Mouse (Mus musculus): ENCODE measurements around the gene Hoxb6. TPM values are rescaled to one million over a fixed set of nuclear protein-coding genes. Genes with fewer than 3 reads are reported as not detected.
A peak's percentile ranks its signal among the peaks of the same experiment; 100 is the strongest.

Hoxb6 gene
- polyA plus RNA-seq, 1 experiment from 2014 or later = 5.7 TPM

DNA sequence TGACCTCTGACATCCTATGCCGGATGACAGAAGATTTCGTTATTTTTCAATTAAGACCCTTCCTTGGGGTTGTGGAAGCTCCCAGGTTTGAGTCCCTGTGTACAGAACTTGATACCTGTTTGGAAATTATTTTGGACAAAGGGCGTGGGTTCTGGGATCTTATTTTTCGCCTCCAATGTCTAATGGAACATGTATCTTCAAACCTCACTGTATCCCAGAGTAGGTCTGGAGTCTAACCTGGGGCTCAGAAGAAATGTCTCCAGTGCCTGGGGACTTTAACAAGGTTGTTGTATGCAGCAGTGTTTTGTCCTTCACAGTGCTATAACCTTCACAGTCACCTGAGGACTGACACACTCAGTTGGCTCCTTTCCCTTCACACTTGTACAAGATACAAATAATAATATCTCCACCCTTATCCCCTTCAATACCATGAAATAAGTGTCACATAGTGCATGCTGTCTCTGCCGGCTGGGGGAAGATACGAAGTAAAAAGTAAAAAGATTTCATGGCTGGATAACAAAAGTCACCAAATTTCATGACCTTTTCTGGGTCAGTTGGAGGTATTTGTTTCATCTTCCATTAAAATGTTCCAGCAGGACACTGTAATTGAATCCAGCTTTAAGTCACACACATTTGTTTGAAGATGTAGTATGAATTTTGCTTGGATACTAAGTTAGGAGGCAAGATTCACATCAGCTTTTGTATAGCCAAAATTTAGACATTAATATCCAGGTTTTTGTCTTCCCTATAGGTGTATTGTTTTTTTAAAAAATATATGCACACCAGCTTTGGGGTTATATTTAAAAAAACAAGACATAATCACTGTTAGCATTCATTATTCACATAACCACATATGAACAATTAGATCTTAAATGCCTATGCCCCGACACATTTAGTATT, 25.0 kb upstream of the Hoxb6 start:
- peaks cover 99% of the 10 kb centered on the region for H3K27me3 ChIP-seq (replicated peaks; ENCODE audit: control insufficient read depth, insufficient read depth, low read length)

DNA sequence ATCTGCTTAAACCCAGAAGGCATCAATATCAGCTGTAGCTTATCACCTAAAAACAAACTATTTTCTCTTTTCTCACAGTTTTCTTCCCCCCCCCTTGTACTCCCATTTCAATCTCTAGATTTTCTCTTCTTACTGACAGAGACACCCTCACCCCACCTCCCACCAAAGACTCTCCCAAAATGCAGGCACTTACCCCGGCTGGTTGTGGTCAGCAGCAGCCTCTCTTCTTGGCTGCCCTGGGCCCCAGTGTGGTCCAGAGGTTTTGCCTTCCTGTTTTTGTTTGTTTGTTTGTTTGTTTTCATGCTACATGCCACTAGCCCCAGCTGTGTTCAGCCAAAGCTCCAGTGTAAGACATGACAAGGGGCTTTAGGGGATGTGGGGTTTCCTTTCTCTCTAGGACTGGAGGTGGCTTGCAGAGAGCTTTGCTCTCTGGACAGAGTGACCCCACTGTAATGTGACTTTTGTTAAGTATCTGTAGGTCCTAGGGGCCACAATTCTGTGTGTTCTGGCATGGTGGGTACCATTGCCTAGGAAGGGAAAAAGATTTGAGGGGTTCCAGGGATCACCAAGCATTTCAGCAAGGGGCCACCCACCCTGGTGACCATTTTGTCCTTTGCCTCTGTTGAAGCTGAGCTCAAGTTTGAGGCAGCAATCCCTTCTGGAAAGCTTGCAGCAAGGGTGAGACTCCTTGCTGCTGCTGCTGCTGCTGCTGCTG, 24.1 kb upstream of the Hoxb6 start:
- no peak overlapping the region for H3K9ac ChIP-seq (ENCODE audit: low read depth, low read length)
- H3K27me3 ChIP-seq (replicated peaks; ENCODE audit: control insufficient read depth, insufficient read depth, low read length) = peaks cover 99% of the 10 kb centered on the region
- H3K4me2 ChIP-seq (replicated peaks; ENCODE audit: low read depth) = no peak overlapping the region
- WGBS = 34% methylated on average over 1 of the region's 1 CpGs
- no peak overlapping the region for H3K27ac ChIP-seq (ENCODE audit: low read depth, low read length)
- H3K9me3 ChIP-seq (ENCODE audit: control insufficient read depth) = no peaks in the 10 kb centered on the region
- no peak for ATAC-seq
- no peak for TF ChIP-seq CTCF (IDR thresholded peaks at IDR 0.05; ENCODE audit: low read depth)
- no peak overlapping the region for H3K4me3 ChIP-seq (ENCODE audit: low read depth, low read length)
- no peaks in the 10 kb centered on the region for H3K36me3 ChIP-seq (ENCODE audit: control insufficient read depth, insufficient read depth)
- H3K4me1 ChIP-seq (replicated peaks; ENCODE audit: control insufficient read depth, insufficient read depth, low read length) = no peaks in the 10 kb centered on the region; the same call in 1 of the 2 replicates

More for the DNA sequence above, 25.0 kb upstream of the Hoxb6 start:
- H3K4me2 ChIP-seq (replicated peaks; ENCODE audit: low read depth) = no peak overlapping the region
- no peaks in the 10 kb centered on the region for H3K36me3 ChIP-seq (ENCODE audit: control insufficient read depth, insufficient read depth)
- 25% methylated on average over 7 of the region's 7 CpGs for WGBS
- H3K4me1 ChIP-seq (replicated peaks; ENCODE audit: control insufficient read depth, insufficient read depth, low read length) = no peaks in the 10 kb centered on the region; the same call in 1 of the 2 replicates
- no peak for TF ChIP-seq CTCF (IDR thresholded peaks at IDR 0.05; ENCODE audit: low read depth)
- no peak overlapping the region for H3K9ac ChIP-seq (ENCODE audit: low read depth, low read length)
- no peak for ATAC-seq
- H3K4me3 ChIP-seq (ENCODE audit: low read depth, low read length) = no peak overlapping the region
- H3K9me3 ChIP-seq (ENCODE audit: control insufficient read depth) = no peaks in the 10 kb centered on the region
- no peak overlapping the region for H3K27ac ChIP-seq (ENCODE audit: low read depth, low read length)

DNA sequence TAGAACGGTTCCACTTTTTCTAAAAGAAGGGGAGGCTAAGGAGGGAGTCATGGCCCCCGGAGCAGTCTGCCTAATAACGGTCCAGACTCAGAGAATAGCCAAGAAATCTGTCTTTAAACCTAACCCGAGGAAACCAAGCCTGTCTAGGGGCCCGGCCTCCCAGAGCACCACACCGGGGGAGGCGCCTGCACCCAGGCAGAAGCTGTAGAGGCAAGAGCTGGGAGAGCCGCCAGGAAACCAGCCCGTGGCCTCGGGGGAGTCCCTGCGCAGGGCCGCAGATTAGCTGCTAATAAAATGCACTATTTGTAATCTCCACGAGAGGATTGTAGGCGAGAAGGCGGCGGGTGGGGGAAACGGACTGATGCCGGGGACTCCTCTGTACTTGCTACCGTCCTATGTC, 22.4 kb upstream of the Hoxb6 start:
- Histone ChIP-seq H3K36me3 (ENCODE audit: control insufficient read depth, insufficient read depth) (no peaks in the 10 kb centered on the region), H3K4me2 (replicated peaks; ENCODE audit: low read depth) (0 out of 2 replicates have a peak overlapping the region, but pooled peaks have one; percentile 21), H3K9me3 (ENCODE audit: control insufficient read depth) (no peaks in the 10 kb centered on the region), H3K4me3 (ENCODE audit: low read depth, low read length) (no peak overlapping the region; the same call in 1 of the 2 replicates), H3K27ac (ENCODE audit: low read depth, low read length) (no peak overlapping the region), H3K4me1 (replicated peaks; ENCODE audit: control insufficient read depth, insufficient read depth, low read length) (no peaks in the 10 kb centered on the region; the same call in 1 of the 2 replicates), H3K9ac (ENCODE audit: low read depth, low read length) (no peak overlapping the region), H3K27me3 (replicated peaks; ENCODE audit: control insufficient read depth, insufficient read depth, low read length) (peaks cover 99% of the 10 kb centered on the region)
- no peak for TF ChIP-seq CTCF (IDR thresholded peaks at IDR 0.05; ENCODE audit: low read depth)
- 3% methylated on average over 19 of the region's 19 CpGs for WGBS
- ATAC-seq = no peak

DNA sequence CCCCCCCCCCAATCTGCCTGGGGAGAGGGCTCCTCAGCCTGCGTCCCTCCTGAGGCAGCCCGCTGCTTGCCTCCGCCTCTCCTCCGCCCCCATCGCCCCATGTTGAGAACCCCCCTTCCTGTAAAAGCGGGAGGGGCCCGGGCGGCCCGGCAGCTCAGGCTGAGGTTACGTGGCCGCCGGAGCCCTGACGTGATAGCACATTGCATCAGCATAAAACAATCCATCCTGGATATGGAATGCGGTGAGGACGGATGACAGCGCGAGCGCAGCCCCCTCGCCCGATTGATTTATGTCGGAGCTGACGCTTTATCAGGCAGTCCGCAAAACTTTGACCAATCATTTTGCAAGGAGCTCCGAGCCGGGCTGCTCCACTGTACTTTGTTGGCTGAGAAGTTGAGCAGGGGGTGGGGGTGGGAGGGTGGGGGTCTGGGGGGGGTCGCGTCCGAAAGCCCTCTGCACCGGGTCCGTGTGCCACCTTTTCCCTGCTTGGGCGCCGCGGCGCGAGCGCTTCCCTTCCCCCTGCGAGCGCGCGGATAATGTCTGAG, 21.2 kb upstream of the Hoxb6 start, which contains the start of gene Hoxb9:
TSS of gene Hoxb9 (plus strand) at position 462 of the 545 bp plus-strand sequence.
- no peaks in the 10 kb centered on the region for H3K9me3 ChIP-seq (ENCODE audit: control insufficient read depth)
- ATAC-seq = 0 out of 2 replicates have a peak, but pooled peaks have one; percentile 10
- 0% methylated on average over 36 of the region's 40 CpGs for WGBS
- H3K4me3 ChIP-seq (ENCODE audit: low read depth, low read length) = peak within 1 kb of the TSS; percentile 41
- H3K36me3 ChIP-seq (ENCODE audit: control insufficient read depth, insufficient read depth) = no peaks in the 10 kb centered on the region
- H3K27ac ChIP-seq (ENCODE audit: low read depth, low read length) = peak within 1 kb of the TSS; percentile 62
- H3K4me2 ChIP-seq (replicated peaks; ENCODE audit: low read depth) = peak within 1 kb of the TSS; percentile 56
- no peak for TF ChIP-seq CTCF (IDR thresholded peaks at IDR 0.05; ENCODE audit: low read depth)
- H3K4me1 ChIP-seq (replicated peaks; ENCODE audit: control insufficient read depth, insufficient read depth, low read length) = no peaks in the 10 kb centered on the region; the same call in 1 of the 2 replicates
- H3K9ac ChIP-seq (ENCODE audit: low read depth, low read length) = 0 out of 2 replicates have a peak within 1 kb of the TSS, but pooled peaks have one; percentile 22
- peaks cover 100% of the 10 kb centered on the region for H3K27me3 ChIP-seq (replicated peaks; ENCODE audit: control insufficient read depth, insufficient read depth, low read length)

DNA sequence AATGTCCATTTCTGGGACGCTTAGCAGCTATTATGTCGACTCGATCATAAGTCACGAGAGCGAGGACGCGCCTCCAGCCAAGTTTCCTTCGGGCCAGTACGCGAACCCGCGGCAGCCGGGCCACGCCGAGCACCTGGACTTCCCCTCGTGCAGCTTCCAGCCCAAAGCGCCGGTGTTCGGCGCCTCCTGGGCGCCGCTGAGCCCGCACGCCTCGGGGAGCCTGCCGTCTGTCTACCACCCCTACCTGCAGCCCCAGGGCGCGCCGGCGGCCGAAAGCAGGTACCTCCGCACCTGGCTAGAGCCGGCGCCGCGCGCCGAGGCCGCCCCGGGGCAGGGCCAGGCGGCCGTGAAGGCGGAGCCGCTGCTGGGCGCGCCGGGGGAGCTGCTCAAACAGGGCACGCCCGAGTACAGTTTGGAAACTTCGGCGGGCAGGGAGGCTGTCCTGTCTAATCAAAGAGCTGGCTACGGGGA, 20.7 kb upstream of the Hoxb6 start:
- H3K9ac ChIP-seq (ENCODE audit: low read depth, low read length) = 0 out of 2 replicates have a peak overlapping the region, but pooled peaks have one; percentile 17
- peaks cover 100% of the 10 kb centered on the region for H3K27me3 ChIP-seq (replicated peaks; ENCODE audit: control insufficient read depth, insufficient read depth, low read length)
- H3K9me3 ChIP-seq (ENCODE audit: control insufficient read depth) = no peaks in the 10 kb centered on the region
- peak overlapping the region; percentile 41 for H3K4me3 ChIP-seq (ENCODE audit: low read depth, low read length)
- WGBS = under 1% methylated on average over 52 of the region's 52 CpGs
- no peaks in the 10 kb centered on the region; the same call in 1 of the 2 replicates for H3K4me1 ChIP-seq (replicated peaks; ENCODE audit: control insufficient read depth, insufficient read depth, low read length)
- H3K36me3 ChIP-seq (ENCODE audit: control insufficient read depth, insufficient read depth) = no peaks in the 10 kb centered on the region
- H3K4me2 ChIP-seq (replicated peaks; ENCODE audit: low read depth) = peak overlapping the region; percentile 56
- H3K27ac ChIP-seq (ENCODE audit: low read depth, low read length) = peak overlapping the region; percentile 62
- no peak for TF ChIP-seq CTCF (IDR thresholded peaks at IDR 0.05; ENCODE audit: low read depth)
- ATAC-seq = peak; percentile 66

Data from intestine, postnatal 0 days (tissue).